In the genomic region with DNA sequence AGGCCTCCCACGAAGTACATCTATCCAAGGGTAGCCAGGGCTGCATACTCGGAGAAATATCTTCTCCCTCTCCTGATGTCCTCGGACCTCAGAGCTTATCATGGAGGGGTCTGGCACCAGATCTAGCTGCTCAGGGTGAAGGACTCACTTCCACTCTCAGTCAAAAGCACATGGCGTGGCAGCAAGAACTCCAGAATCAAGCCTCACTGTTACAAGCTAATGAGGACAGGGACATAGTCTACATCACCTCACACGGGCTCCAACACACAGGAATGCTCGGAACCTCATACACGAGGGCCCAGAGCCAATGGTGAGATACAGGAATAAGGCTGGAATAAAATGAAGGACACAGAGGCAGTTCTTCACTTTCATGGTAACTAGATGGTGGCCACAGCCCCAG, we compare ENCODE assay signal across 23 mouse cellular contexts. TPM values are rescaled to one million over a fixed set of nuclear protein-coding genes. Genes with fewer than 3 reads are reported as not detected.
A peak's percentile ranks its signal among the peaks of the same experiment; 100 is the strongest.
DNase-seq lines count a peak whose midpoint lies in the region; ATAC-seq and TF ChIP-seq lines count a peak whose summit lies in the region.
"Had no signal": no experiment of that assay in that cellular context is flagged by ENCODE, and none has a peak within 500 bp of the region (broad histone marks: within the 10 kb centered on the region; RNA-seq: fewer than 3 reads in every experiment).

No protein-coding gene starts in this region.

- intact Hi-C loops in heart, postnatal 36 days (cut with DNase I): no loop called here

- peaks cover 78% of the 10 kb centered on the region for H3K36me3 ChIP-seq in forebrain, embryonic 10.5 days (replicated peaks)
- H3K36me3 ChIP-seq in forebrain, postnatal 0 days (ENCODE audit: insufficient read depth): 0 out of 2 replicates have a peak, but pooled peaks cover 5% of the 10 kb centered on the region
- H3K36me3 ChIP-seq in heart, embryonic 10.5 days: peaks cover 3% of the 10 kb centered on the region; the same call in 1 of the 2 replicates
- peaks cover 26% of the 10 kb centered on the region for H3K36me3 ChIP-seq in liver, adult 2 months (ENCODE audit: control insufficient read depth, insufficient read depth, low read length)
- H3K36me3 ChIP-seq: heart, embryonic 13.5 days; intestine, embryonic 15.5 days had no signal

- TF ChIP-seq CTCF in forebrain, postnatal 0 days (IDR thresholded peaks at IDR 0.05; ENCODE audit: low read depth): no peak
- no peak for TF ChIP-seq CTCF in liver, adult 2 months (IDR thresholded peaks at IDR 0.05; ENCODE audit: low read depth, low read length)

- H3K4me1 ChIP-seq in forebrain, embryonic 10.5 days: peaks cover 82% of the 10 kb centered on the region
- H3K4me1 ChIP-seq in forebrain, postnatal 0 days (ENCODE audit: insufficient read depth): 0 out of 2 replicates have a peak, but pooled peaks cover 5% of the 10 kb centered on the region
- H3K4me1 ChIP-seq in heart, embryonic 10.5 days: peaks cover 8% of the 10 kb centered on the region
- H3K4me1 ChIP-seq in liver, adult 2 months (ENCODE audit: control insufficient read depth, insufficient read depth, low read length): peaks cover 29% of the 10 kb centered on the region

- no peak for TF ChIP-seq POLR2A in liver, adult 2 months (IDR thresholded peaks at IDR 0.05; ENCODE audit: extremely low read depth, insufficient read depth, low read length)

- peaks cover 54% of the 10 kb centered on the region for H3K79me2 ChIP-seq in liver, adult 2 months (ENCODE audit: control insufficient read depth, insufficient read depth, low read length)

- no peak overlapping the region for H3K4me2 ChIP-seq in forebrain, postnatal 0 days (ENCODE audit: low read depth)
- H3K4me2 ChIP-seq: heart, embryonic 13.5 days; hindbrain, embryonic 13.5 days; intestine, embryonic 15.5 days had no signal

- ATAC-seq in forebrain, postnatal 0 days: no peak
- ATAC-seq: activated CD4-positive, CD25-positive, alpha-beta regulatory T cell, adult 4 months; forebrain, embryonic 14.5 days; hindbrain, embryonic 16.5 days; intestine, embryonic 15.5 days had no signal

- no peaks in the 10 kb centered on the region for H3K9me3 ChIP-seq in forebrain, embryonic 10.5 days
- H3K9me3 ChIP-seq in forebrain, postnatal 0 days (ENCODE audit: low read length): no peaks in the 10 kb centered on the region
- H3K9me3 ChIP-seq in heart, embryonic 10.5 days: no peaks in the 10 kb centered on the region
- H3K9me3 ChIP-seq: heart, embryonic 13.5 days; hindbrain, embryonic 10.5 days; hindbrain, embryonic 13.5 days; intestine, embryonic 15.5 days had no signal

- no peak overlapping the region for H3K4me3 ChIP-seq in forebrain, embryonic 10.5 days
- no peak overlapping the region for H3K4me3 ChIP-seq in forebrain, postnatal 0 days (ENCODE audit: low read depth, low read length)
- no peak overlapping the region for H3K4me3 ChIP-seq in heart, embryonic 10.5 days
- H3K4me3 ChIP-seq in liver, adult 2 months (ENCODE audit: insufficient read depth, low read depth, low read length): no peak overlapping the region
- H3K4me3 ChIP-seq: heart, embryonic 13.5 days; hindbrain, embryonic 10.5 days; hindbrain, embryonic 13.5 days; intestine, embryonic 15.5 days had no signal

- WGBS in forebrain, embryonic 10.5 days: 87% methylated on average over 7 of the region's 7 CpGs
- WGBS in forebrain, postnatal 0 days: 87% methylated on average over 7 of the region's 7 CpGs
- WGBS in heart, embryonic 10.5 days: 72% methylated on average over 7 of the region's 7 CpGs
- WGBS in liver, adult 2 months: 79% methylated on average over 7 of the region's 7 CpGs

- peaks cover 27% of the 10 kb centered on the region for H3K27me3 ChIP-seq in forebrain, embryonic 10.5 days (ENCODE audit: poor library complexity, severe bottlenecking)
- peaks cover 3% of the 10 kb centered on the region; the same call in 1 of the 2 replicates for H3K27me3 ChIP-seq in forebrain, postnatal 0 days (ENCODE audit: insufficient read depth, low read length)
- peaks cover 84% of the 10 kb centered on the region for H3K27me3 ChIP-seq in heart, embryonic 10.5 days (ENCODE audit: insufficient read depth, poor library complexity, severe bottlenecking)
- no peaks in the 10 kb centered on the region for H3K27me3 ChIP-seq in liver, adult 2 months (ENCODE audit: control insufficient read depth, insufficient read depth, low read length)

- H3K27ac ChIP-seq in forebrain, embryonic 10.5 days: peak overlapping the region; percentile 20; the same call in 1 of the 2 replicates
- no peak overlapping the region for H3K27ac ChIP-seq in forebrain, postnatal 0 days (ENCODE audit: low read depth, low read length)
- no peak overlapping the region for H3K27ac ChIP-seq in heart, embryonic 10.5 days
- no peak overlapping the region for H3K27ac ChIP-seq in liver, adult 2 months (replicated peaks; ENCODE audit: insufficient read depth, low read depth, low read length)
- H3K27ac ChIP-seq: heart, embryonic 13.5 days; hindbrain, embryonic 10.5 days; hindbrain, embryonic 13.5 days; intestine, embryonic 15.5 days had no signal

- H3K9ac ChIP-seq in forebrain, postnatal 0 days: no peak overlapping the region
- no peak overlapping the region for H3K9ac ChIP-seq in liver, adult 2 months (ENCODE audit: low read depth, low read length)
- H3K9ac ChIP-seq: heart, embryonic 13.5 days; hindbrain, embryonic 13.5 days; intestine, embryonic 15.5 days had no signal

- no peak for DNase-seq in forebrain, embryonic 10.5 days (ENCODE audit: extremely low spot score, low spot score)
- no peak for DNase-seq in forebrain, postnatal 0 days
- peak; percentile 10 for DNase-seq in gastrocnemius, postnatal 25 days
- DNase-seq in gastrocnemius, postnatal 10 days: no peak
- DNase-seq in heart, postnatal 36 days: peak; percentile 21 to 25
- DNase-seq in heart, embryonic 10.5 days (ENCODE audit: low spot score): no peak
- DNase-seq in liver, adult 2 months (ENCODE audit: extremely low read depth, low read depth, low spot score): peak; percentile 36
- no peak for DNase-seq in liver
- DNase-seq: adrenal gland, adult 8-10 months; adrenal gland, postnatal 25 days; cerebellum, adult 11-12 months; cerebellum, adult 8-10 months; cerebellum, postnatal 10 days; cerebellum, postnatal 36 days; embryo, embryonic 11 days; kidney, adult 11 months had no signal

RNA-seq across cellular contexts. Expression of a gene that starts 7.2 kb away (rescaled TPM):
- 27.0 and 29.1 TPM in 2 replicates for polyA plus RNA-seq in forebrain, embryonic 10.5 days (2016; fragmentation: Nextera tagmentation; extraction: Ambion mirVana)
- 8.2 and 12.6 TPM in 2 replicates for total RNA-seq in forebrain, postnatal 0 days (2014; rRNA removed)
- 4.7 and 6.8 TPM in 2 replicates for polyA plus RNA-seq in forebrain, postnatal 0 days (2015; fragmentation: Nextera tagmentation; extraction: Ambion mirVana)
- total RNA-seq in gastrocnemius, postnatal 25 days (2021): 100 to 1,000 TPM; 102 to 134 TPM
- 10 to 100 TPM; 24.7 to 60.1 TPM for total RNA-seq in gastrocnemius, postnatal 10 days (2021)
- total RNA-seq in heart, postnatal 36 days (2021): 100 to 1,000 TPM; 118 to 222 TPM
- polyA plus RNA-seq in heart, embryonic 10.5 days (2016; fragmentation: Nextera tagmentation; extraction: Ambion mirVana): 2.6 and 3.1 TPM in 2 replicates
- 19.3 and 24.2 TPM in 2 replicates for total RNA-seq in liver, adult 2 months (2014; rRNA removed)
- 5.3 and 7.2 TPM in 2 replicates for polyA plus RNA-seq in liver, adult 2 months (2012; rRNA removed)
- polyA plus RNA-seq: activated CD4-positive, CD25-positive, alpha-beta regulatory T cell, adult 4 months had no signal

Comparison
In these comparisons a context has a peak if more than half of its experiments do, and no peak if none do; other contexts are left out.
1. DNase-seq: peak in gastrocnemius, postnatal 25 days (single experiment), heart, postnatal 36 days (2 of 2) and liver, adult 2 months (single experiment); none in forebrain, embryonic 10.5 days (single experiment), forebrain, postnatal 0 days (single experiment), gastrocnemius, postnatal 10 days (single experiment), heart, embryonic 10.5 days (single experiment) and liver (single experiment).